Mouse (Mus musculus): Measurements from ENCODE around the gene Pdia6.

Pdia6 gene

GRCm38 (mm10) chr12:17289913-17290312, 23.6 kb downstream of the Pdia6 start:
- no peak for DNase-seq (ENCODE audit: low read depth, low spot score)
- H3K27me3 ChIP-seq (ENCODE audit: control insufficient read depth, insufficient read depth, low read length, poor library complexity, severe bottlenecking) = no peaks in the 10 kb centered on the region

GRCm38 (mm10) chr12:17290569-17290968, 24.2 kb downstream of the Pdia6 start:
- Histone ChIP-seq H3K27me3 (ENCODE audit: control insufficient read depth, insufficient read depth, low read length, poor library complexity, severe bottlenecking) (no peaks in the 10 kb centered on the region), H3K36me3 (ENCODE audit: control insufficient read depth, insufficient read depth, low read length, poor library complexity, severe bottlenecking) (no peaks in the 10 kb centered on the region)
- no peak for DNase-seq (ENCODE audit: low read depth, low spot score)

More at GRCm38 (mm10) chr12:17289913-17290312, 23.6 kb downstream of the Pdia6 start:
- H3K36me3 ChIP-seq (ENCODE audit: control insufficient read depth, insufficient read depth, low read length, poor library complexity, severe bottlenecking) = no peaks in the 10 kb centered on the region

- Histone ChIP-seq H3K36me3 (ENCODE audit: control insufficient read depth, insufficient read depth, low read length, poor library complexity, severe bottlenecking) (no peaks in the 10 kb centered on the region), H3K27me3 (ENCODE audit: control insufficient read depth, insufficient read depth, low read length, poor library complexity, severe bottlenecking) (no peaks in the 10 kb centered on the region; the same call in 1 of the 2 replicates)
- no peak for DNase-seq (ENCODE audit: low read depth, low spot score)
Measured at GRCm38 (mm10) chr12:17296899-17297298, 30.6 kb downstream of the Pdia6 start.

GRCm38 (mm10) chr12:17299902-17300301, 33.6 kb downstream of the Pdia6 start:
- no peak for DNase-seq (ENCODE audit: low read depth, low spot score)
- Histone ChIP-seq H3K27me3 (ENCODE audit: control insufficient read depth, insufficient read depth, low read length, poor library complexity, severe bottlenecking) (no peaks in the 10 kb centered on the region; the same call in 1 of the 2 replicates), H3K36me3 (ENCODE audit: control insufficient read depth, insufficient read depth, low read length, poor library complexity, severe bottlenecking) (no peaks in the 10 kb centered on the region)

GRCm38 (mm10) chr12:17305445-17305844, 39.1 kb downstream of the Pdia6 start:
- Histone ChIP-seq H3K27me3 (ENCODE audit: control insufficient read depth, insufficient read depth, low read length, poor library complexity, severe bottlenecking) (no peaks in the 10 kb centered on the region), H3K36me3 (ENCODE audit: control insufficient read depth, insufficient read depth, low read length, poor library complexity, severe bottlenecking) (no peaks in the 10 kb centered on the region)
- DNase-seq (ENCODE audit: low read depth, low spot score) = no peak

- no peak for DNase-seq (ENCODE audit: low read depth, low spot score)
- no peaks in the 10 kb centered on the region for H3K27me3 ChIP-seq (ENCODE audit: control insufficient read depth, insufficient read depth, low read length, poor library complexity, severe bottlenecking)
- no peaks in the 10 kb centered on the region for H3K36me3 ChIP-seq (ENCODE audit: control insufficient read depth, insufficient read depth, low read length, poor library complexity, severe bottlenecking)
Measured at GRCm38 (mm10) chr12:17308246-17308645, 41.9 kb downstream of the Pdia6 start.

GRCm38 (mm10) chr12:17310852-17311839, 44.8 kb downstream of the Pdia6 start:
- DNase-seq (ENCODE audit: low read depth, low spot score) = no peak
- Histone ChIP-seq H3K27me3 (ENCODE audit: control insufficient read depth, insufficient read depth, low read length, poor library complexity, severe bottlenecking) (no peaks in the 10 kb centered on the region), H3K36me3 (ENCODE audit: control insufficient read depth, insufficient read depth, low read length, poor library complexity, severe bottlenecking) (no peaks in the 10 kb centered on the region)

- no peak for DNase-seq (ENCODE audit: low read depth, low spot score)
- no peaks in the 10 kb centered on the region for H3K27me3 ChIP-seq (ENCODE audit: control insufficient read depth, insufficient read depth, low read length, poor library complexity, severe bottlenecking)
Measured at GRCm38 (mm10) chr12:17316096-17316495, 49.8 kb downstream of the Pdia6 start.

GRCm38 (mm10) chr12:17317970-17318369, 51.6 kb downstream of the Pdia6 start:
- DNase-seq (ENCODE audit: low read depth, low spot score) = no peak
- H3K27me3 ChIP-seq (ENCODE audit: control insufficient read depth, insufficient read depth, low read length, poor library complexity, severe bottlenecking) = no peaks in the 10 kb centered on the region
- H3K36me3 ChIP-seq (ENCODE audit: control insufficient read depth, insufficient read depth, low read length, poor library complexity, severe bottlenecking) = no peaks in the 10 kb centered on the region

More at GRCm38 (mm10) chr12:17316096-17316495, 49.8 kb downstream of the Pdia6 start:
- H3K36me3 ChIP-seq (ENCODE audit: control insufficient read depth, insufficient read depth, low read length, poor library complexity, severe bottlenecking) = no peaks in the 10 kb centered on the region

- Histone ChIP-seq H3K27me3 (ENCODE audit: control insufficient read depth, insufficient read depth, low read length, poor library complexity, severe bottlenecking) (no peaks in the 10 kb centered on the region), H3K36me3 (ENCODE audit: control insufficient read depth, insufficient read depth, low read length, poor library complexity, severe bottlenecking) (no peaks in the 10 kb centered on the region)
- no peak for DNase-seq (ENCODE audit: low read depth, low spot score)
Measured at GRCm38 (mm10) chr12:17318453-17318852, 52.1 kb downstream of the Pdia6 start.

- Histone ChIP-seq H3K36me3 (ENCODE audit: control insufficient read depth, insufficient read depth, low read length, poor library complexity, severe bottlenecking) (no peaks in the 10 kb centered on the region), H3K27me3 (ENCODE audit: control insufficient read depth, insufficient read depth, low read length, poor library complexity, severe bottlenecking) (no peaks in the 10 kb centered on the region; the same call in 1 of the 2 replicates)
- peak; percentile 9 for DNase-seq (ENCODE audit: low read depth, low spot score)
Measured at GRCm38 (mm10) chr12:17324549-17325470, 58.5 kb downstream of the Pdia6 start.

GRCm38 (mm10) chr12:17329259-17329658, 62.9 kb downstream of the Pdia6 start, which contains the start of gene Atp6v1c2:
Atp6v1c2 (minus strand) TSS chr12:17329359.
- H3K27me3 ChIP-seq (ENCODE audit: control insufficient read depth, insufficient read depth, low read length, poor library complexity, severe bottlenecking) = no peaks in the 10 kb centered on the region; the same call in 1 of the 2 replicates
- DNase-seq (ENCODE audit: low read depth, low spot score) = no peak
- H3K36me3 ChIP-seq (ENCODE audit: control insufficient read depth, insufficient read depth, low read length, poor library complexity, severe bottlenecking) = no peaks in the 10 kb centered on the region

- no peaks in the 10 kb centered on the region for H3K27me3 ChIP-seq (ENCODE audit: control insufficient read depth, insufficient read depth, low read length, poor library complexity, severe bottlenecking)
- no peaks in the 10 kb centered on the region for H3K36me3 ChIP-seq (ENCODE audit: control insufficient read depth, insufficient read depth, low read length, poor library complexity, severe bottlenecking)
- no peak for DNase-seq (ENCODE audit: low read depth, low spot score)
Measured at GRCm38 (mm10) chr12:17333459-17333858, 67.1 kb downstream of the Pdia6 start.

All from splenic B cell, adult 2 months (primary cell).